Mouse (Mus musculus): ENCODE measurements around the gene Rnf166.

Gene Rnf166

GRCm38 (mm10) chr8:122469407-122469806 lies 6.5 kb downstream of the Rnf166 start:
- DNase-seq (ENCODE audit: low read depth, low spot score), result no peak

GRCm38 (mm10) chr8:122467816-122468215 lies 8.0 kb downstream of the Rnf166 start:
- no peak for DNase-seq (ENCODE audit: low read depth, low spot score)

- DNase-seq (ENCODE audit: low read depth, low spot score), result no peak
Measured at GRCm38 (mm10) chr8:122464985-122465384, 10.9 kb downstream of the Rnf166 start.

GRCm38 (mm10) chr8:122463651-122464640 lies 11.9 kb downstream of the Rnf166 start:
- no peak for DNase-seq (ENCODE audit: low read depth, low spot score)

- no peak for DNase-seq (ENCODE audit: low read depth, low spot score)
Measured at GRCm38 (mm10) chr8:122462510-122462909, 13.4 kb downstream of the Rnf166 start.

GRCm38 (mm10) chr8:122461473-122462148 lies 14.3 kb downstream of the Rnf166 start:
- no peak for DNase-seq (ENCODE audit: low read depth, low spot score)

- peak; percentile 54 for DNase-seq (ENCODE audit: low read depth, low spot score)
Measured at GRCm38 (mm10) chr8:122460524-122461472, 15.1 kb downstream of the Rnf166 start, which contains the start of gene Snai3. Gene Snai3 (minus strand): TSS chr8:122460733.

- no peak for DNase-seq (ENCODE audit: low read depth, low spot score)
Measured at GRCm38 (mm10) chr8:122459990-122460389, 15.9 kb downstream of the Rnf166 start.

- no peak for DNase-seq (ENCODE audit: low read depth, low spot score)
Measured at GRCm38 (mm10) chr8:122459218-122459900, 16.5 kb downstream of the Rnf166 start.

GRCm38 (mm10) chr8:122457171-122457570 lies 18.7 kb downstream of the Rnf166 start:
- DNase-seq (ENCODE audit: low read depth, low spot score), result no peak

- no peak for DNase-seq (ENCODE audit: low read depth, low spot score)
Measured at GRCm38 (mm10) chr8:122454409-122454808, 21.5 kb downstream of the Rnf166 start.

- no peak for DNase-seq (ENCODE audit: low read depth, low spot score)
Measured at GRCm38 (mm10) chr8:122452154-122452553, 23.7 kb downstream of the Rnf166 start.

- DNase-seq (ENCODE audit: low read depth, low spot score), result no peak
Measured at GRCm38 (mm10) chr8:122451161-122451703, 24.6 kb downstream of the Rnf166 start.

GRCm38 (mm10) chr8:122445203-122445602 lies 30.7 kb downstream of the Rnf166 start:
- no peak for DNase-seq (ENCODE audit: low read depth, low spot score)

- peak; percentile 60 for DNase-seq (ENCODE audit: low read depth, low spot score)
Measured at GRCm38 (mm10) chr8:122444058-122444748, 31.7 kb downstream of the Rnf166 start.

GRCm38 (mm10) chr8:122443262-122444006 lies 32.4 kb downstream of the Rnf166 start, which contains the start of gene Mvd:
Gene Mvd (minus strand): TSS chr8:122443422.
- DNase-seq (ENCODE audit: low read depth, low spot score), result peak; percentile 100

GRCm38 (mm10) chr8:122442781-122443180 lies 33.1 kb downstream of the Rnf166 start:
- no peak for DNase-seq (ENCODE audit: low read depth, low spot score)

GRCm38 (mm10) chr8:122442356-122442755 lies 33.5 kb downstream of the Rnf166 start:
- no peak for DNase-seq (ENCODE audit: low read depth, low spot score)

GRCm38 (mm10) chr8:122441326-122441725 lies 34.5 kb downstream of the Rnf166 start:
- DNase-seq (ENCODE audit: low read depth, low spot score), result no peak

All from mesoderm, embryonic 11.5 days (tissue).